Mouse (Mus musculus) left cerebral cortex, adult 2 months (tissue): ENCODE measurements at regions not wholly inside any gene's neighbourhood (a gene's known extent, or its start where the extent isn't known, plus 50 kb on each side); places are given as distances from the start of the nearest gene placed in this dataset.
A peak's percentile ranks its signal among the peaks of the same experiment; 100 is the strongest.

Experiments used
- DNase-seq, 2 experiments: peaks; one replicate each; pipeline ENCODE4 v3.0.0; 2021 to 2022; ENCODE audit warnings: low spot score in 2 of 2, mixed read lengths in 1 of 2; ENCODE audit errors: extremely low spot score in 1 of 2
- H3K27ac ChIP-seq: fragments of 200-600 bp; 2 replicates; pipeline ENCODE4 v1.8.1; 2022
- H3K4me3 ChIP-seq: fragments of 200-600 bp; 2 replicates; pipeline ENCODE4 v1.8.1; 2022
- CTCF ChIP-seq: fragments of 200-600 bp; IDR thresholded peaks from 2 replicates; pipeline ENCODE4 v1.8.1; 2022; ENCODE audit warnings: antibody characterized with exemption, mild to moderate bottlenecking, moderate library complexity
- intact Hi-C: fragments of 180-260 bp; cut with DNase I; formaldehyde crosslinking; loops from one replicate; pipeline ENCODE4 v1.15.1; 2025

GRCm38 (mm10) chr10:51930266-51930665, 92.0 kb upstream of the Vgll2 start:
- no peak for DNase-seq
- no peak for TF ChIP-seq CTCF
- H3K4me3 ChIP-seq = no peak overlapping the region
- no peak overlapping the region for H3K27ac ChIP-seq
- intact Hi-C loops = no loop called here

- no peak for TF ChIP-seq CTCF
- Histone ChIP-seq H3K4me3 (no peak overlapping the region), H3K27ac (no peak overlapping the region)
- DNase-seq = no peak
- intact Hi-C loops = no loop called here
Measured at GRCm38 (mm10) chr10:51930696-51931095, 91.6 kb upstream of the Vgll2 start.

GRCm38 (mm10) chr10:51935482-51935881, 86.8 kb upstream of the Vgll2 start:
- no peak for DNase-seq
- Histone ChIP-seq H3K4me3 (no peak overlapping the region), H3K27ac (no peak overlapping the region)
- intact Hi-C loops = no loop called here
- TF ChIP-seq CTCF = no peak

GRCm38 (mm10) chr10:51941192-51941591, 81.1 kb upstream of the Vgll2 start:
- no peak for TF ChIP-seq CTCF
- intact Hi-C loops = no loop called here
- no peak for DNase-seq
- H3K4me3 ChIP-seq = no peak overlapping the region
- H3K27ac ChIP-seq = no peak overlapping the region

- DNase-seq = no peak
- no peak for TF ChIP-seq CTCF
- H3K27ac ChIP-seq = no peak overlapping the region
- no peak overlapping the region for H3K4me3 ChIP-seq
- intact Hi-C loops = no loop called here
Measured at GRCm38 (mm10) chr10:51945701-51946100, 76.6 kb upstream of the Vgll2 start.

GRCm38 (mm10) chr10:51946189-51946588, 76.1 kb upstream of the Vgll2 start:
- no peak for TF ChIP-seq CTCF
- no peak overlapping the region for H3K27ac ChIP-seq
- intact Hi-C loops = no loop called here
- DNase-seq = no peak
- H3K4me3 ChIP-seq = no peak overlapping the region

- Histone ChIP-seq H3K27ac (no peak overlapping the region), H3K4me3 (no peak overlapping the region)
- no peak for DNase-seq
- intact Hi-C loops = no loop called here
- no peak for TF ChIP-seq CTCF
Measured at GRCm38 (mm10) chr10:51946881-51947280, 75.4 kb upstream of the Vgll2 start.

GRCm38 (mm10) chr10:51950016-51950415, 72.3 kb upstream of the Vgll2 start:
- no peak overlapping the region for H3K27ac ChIP-seq
- H3K4me3 ChIP-seq = no peak overlapping the region
- intact Hi-C loops = no loop called here
- DNase-seq = no peak
- no peak for TF ChIP-seq CTCF

GRCm38 (mm10) chr10:51952021-51952420, 70.3 kb upstream of the Vgll2 start:
- intact Hi-C loops = no loop called here
- peak; percentile 8; the same call in 1 of the 2 replicates for TF ChIP-seq CTCF
- H3K4me3 ChIP-seq = no peak overlapping the region
- H3K27ac ChIP-seq = no peak overlapping the region
- DNase-seq = no peak

GRCm38 (mm10) chr10:51956493-51956892, 65.8 kb upstream of the Vgll2 start:
- intact Hi-C loops = no loop called here
- H3K27ac ChIP-seq = no peak overlapping the region
- no peak for TF ChIP-seq CTCF
- H3K4me3 ChIP-seq = no peak overlapping the region
- no peak for DNase-seq

- no peak for TF ChIP-seq CTCF
- Histone ChIP-seq H3K27ac (no peak overlapping the region), H3K4me3 (no peak overlapping the region)
- DNase-seq = no peak
- intact Hi-C loops = no loop called here
Measured at GRCm38 (mm10) chr10:51961497-51961896, 60.8 kb upstream of the Vgll2 start.

- DNase-seq = no peak
- Histone ChIP-seq H3K27ac (no peak overlapping the region), H3K4me3 (no peak overlapping the region)
- intact Hi-C loops = no loop called here
- TF ChIP-seq CTCF = no peak
Measured at GRCm38 (mm10) chr10:51963671-51964070, 58.6 kb upstream of the Vgll2 start.

- no peak overlapping the region for H3K27ac ChIP-seq
- no peak for TF ChIP-seq CTCF
Measured at GRCm38 (mm10) chr10:51970113-51970512, 52.2 kb upstream of the Vgll2 start.

More at GRCm38 (mm10) chr10:51970113-51970512, 52.2 kb upstream of the Vgll2 start:
- no peak overlapping the region for H3K4me3 ChIP-seq
- intact Hi-C loops = no loop called here
- DNase-seq = no peak
